Mouse (Mus musculus) layer of hippocampus, postnatal 25 days (tissue): ENCODE results near the gene Slc12a9. TPM values are rescaled to one million over a fixed set of nuclear protein-coding genes. Genes with fewer than 3 reads are reported as not detected.

Source experiments
- DNase-seq, 2 experiments: peaks; one replicate each; pipeline ENCODE4 v3.0.0; 2022; ENCODE audit warnings: mixed read lengths in 2 of 2, low spot score in 1 of 2; ENCODE audit errors: extremely low spot score in 1 of 2
- total RNA-seq, 2 experiments: library from RNA; stranded (reverse); gene quantifications; 2 replicates each; pipeline ENCODE4 v1.2.3; 2021

Gene Slc12a9
- total RNA-seq, result 10 to 100 TPM; 24.9 to 32.8 TPM

GRCm38 (mm10) chr5:137333512-137334174, at the start of gene Slc12a9:
Gene Slc12a9 (minus strand): TSS chr5:137333597.
- peak; percentile 81 to 84 for DNase-seq

- peak in 1 of 2 experiments; percentile 60 for DNase-seq
Observed at GRCm38 (mm10) chr5:137381152-137381551, 47.8 kb upstream of the Slc12a9 start.

- DNase-seq, result no peak
Observed at GRCm38 (mm10) chr5:137377603-137378002, 44.2 kb upstream of the Slc12a9 start.

GRCm38 (mm10) chr5:137377176-137377575, 43.8 kb upstream of the Slc12a9 start:
- DNase-seq, result no peak

- no peak for DNase-seq
Observed at GRCm38 (mm10) chr5:137376722-137377121, 43.3 kb upstream of the Slc12a9 start.

- no peak for DNase-seq
Observed at GRCm38 (mm10) chr5:137376198-137376597, 42.8 kb upstream of the Slc12a9 start.

GRCm38 (mm10) chr5:137375627-137376026, 42.2 kb upstream of the Slc12a9 start:
- DNase-seq, result no peak

- DNase-seq, result no peak
Observed at GRCm38 (mm10) chr5:137374521-137375080, 41.2 kb upstream of the Slc12a9 start.

- no peak for DNase-seq
Observed at GRCm38 (mm10) chr5:137373371-137373950, 40.1 kb upstream of the Slc12a9 start.

GRCm38 (mm10) chr5:137369665-137370064, 36.3 kb upstream of the Slc12a9 start:
- DNase-seq, result no peak

GRCm38 (mm10) chr5:137358382-137358781, 25.0 kb upstream of the Slc12a9 start:
- DNase-seq, result no peak

- DNase-seq, result no peak
Observed at GRCm38 (mm10) chr5:137354091-137354490, 20.7 kb upstream of the Slc12a9 start.

- no peak for DNase-seq
Observed at GRCm38 (mm10) chr5:137352011-137352975, 18.9 kb upstream of the Slc12a9 start.

- no peak for DNase-seq
Observed at GRCm38 (mm10) chr5:137351394-137351793, 18.0 kb upstream of the Slc12a9 start.

- DNase-seq, result no peak
Observed at GRCm38 (mm10) chr5:137351058-137351380, 17.6 kb upstream of the Slc12a9 start.

GRCm38 (mm10) chr5:137350205-137351057, 17.0 kb upstream of the Slc12a9 start:
- no peak for DNase-seq

GRCm38 (mm10) chr5:137349384-137350204, 16.2 kb upstream of the Slc12a9 start, which contains the start of gene Ephb4:
Gene Ephb4 (plus strand): TSS chr5:137350109.
- peak in 1 of 2 experiments; percentile 38 for DNase-seq

GRCm38 (mm10) chr5:137348482-137349383, 15.3 kb upstream of the Slc12a9 start:
- no peak for DNase-seq
